Mouse (Mus musculus) intestine, embryonic 16.5 days (tissue): Measurements from ENCODE around the gene Syce1. TPM values are rescaled to one million over a fixed set of nuclear protein-coding genes. Genes with fewer than 3 reads are reported as not detected.

ENCODE experiments used
- ATAC-seq: fragments of 200-750 bp; cut with Nextera tagmentation; 2 replicates; pipeline ENCODE4 v1.8.0; 2017; ENCODE audit warnings: moderate TSS enrichment, moderate library complexity
- H3K27ac ChIP-seq: fragments of 300-500 bp; sonication (generic); 2 replicates; pipeline ENCODE4 v1.5.1; 2014; ENCODE audit warnings: mild to moderate bottlenecking, low read length
- H3K27me3 ChIP-seq: fragments of 300-500 bp; sonication (generic); replicated peaks from 2 replicates; pipeline ENCODE4 v1.6.1; 2014; ENCODE audit warnings: low read length, control low read depth, mixed read lengths; ENCODE audit not compliant: control insufficient read depth, insufficient read depth
- H3K36me3 ChIP-seq: fragments of 300-500 bp; sonication (generic); 2 replicates; pipeline ENCODE4 v1.6.1; 2014; ENCODE audit warnings: low read length, control low read depth; ENCODE audit not compliant: control insufficient read depth, insufficient read depth
- H3K4me1 ChIP-seq: fragments of 300-500 bp; sonication (generic); 2 replicates; pipeline ENCODE4 v1.6.1; 2014; ENCODE audit warnings: low read length, control low read depth, mixed read lengths; ENCODE audit not compliant: control insufficient read depth, insufficient read depth
- H3K4me2 ChIP-seq: fragments of 300-500 bp; sonication (generic); 2 replicates; pipeline ENCODE4 v1.6.1; 2014; ENCODE audit warnings: low read depth, low read length, control low read depth
- H3K4me3 ChIP-seq: fragments of 300-500 bp; sonication (generic); 2 replicates; pipeline ENCODE4 v1.5.1; 2014; ENCODE audit warnings: mild to moderate bottlenecking, low read length
- H3K9ac ChIP-seq: fragments of 300-500 bp; sonication (generic); 2 replicates; pipeline ENCODE4 v1.6.1; 2014; ENCODE audit warnings: low read depth, low read length
- H3K9me3 ChIP-seq: fragments of 300-500 bp; sonication (generic); 2 replicates; pipeline ENCODE4 v1.6.1; 2016; ENCODE audit warnings: low read length, control low read depth; ENCODE audit not compliant: control insufficient read depth
- WGBS: fragments of 180-500 bp; shearing (Covaris S2); extraction: QIAGEN DNeasy Blood & Tissue Kit; methylation state at CpG from one replicate; pipeline ENCODE4 v1.1.7; 2014; 5-methylcytosine and 5-hydroxymethylcytosine counted together
- polyA plus RNA-seq: library from polyadenylated mRNA; unstranded; fragments of >200 nt; fragmentation: Nextera tagmentation; extraction: Ambion mirVana; gene quantifications from 2 replicates; pipeline ENCODE4 v1.2.1, GENCODE M21; 2015

Gene Syce1
- polyA plus RNA-seq, 1 experiment from 2014 or later = 0.38 TPM

DNA sequence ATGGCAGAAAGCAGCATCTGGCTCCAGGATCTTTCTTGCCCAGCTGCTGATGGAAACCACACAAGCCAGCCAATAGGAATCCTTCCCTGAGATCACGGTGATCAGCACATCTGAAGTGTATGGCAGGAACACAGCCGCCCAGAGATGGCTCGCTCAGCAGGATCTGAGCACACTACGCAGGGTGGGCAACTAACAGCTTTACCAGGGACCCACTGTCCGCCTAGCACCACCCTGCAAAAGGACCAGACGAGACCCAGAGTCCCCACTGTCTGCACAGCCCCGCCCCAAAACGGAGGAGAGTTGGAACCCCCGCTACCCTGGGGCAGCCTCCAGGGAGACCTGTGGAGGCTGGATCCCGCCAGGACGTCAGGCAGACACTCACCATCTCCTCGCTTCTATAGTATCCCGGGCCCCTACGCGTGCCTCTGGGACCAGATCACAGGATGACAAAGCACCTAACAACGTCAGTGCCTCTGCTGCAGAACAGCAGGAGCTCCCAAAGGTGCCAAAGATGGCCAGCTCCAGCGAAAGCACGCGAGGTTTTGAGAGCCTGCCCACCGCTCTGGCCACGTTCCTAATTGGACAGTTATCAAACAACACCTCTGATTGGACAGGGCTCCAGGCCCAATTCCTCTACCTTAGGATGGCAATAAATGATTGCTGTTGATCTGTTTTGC lies 34.1 kb upstream of the Syce1 start, which contains the start of gene Zfp941:
Zfp941 (minus strand) TSS at position 526 of the 677 bp plus-strand sequence.
- H3K4me2 ChIP-seq = peak within 1 kb of the TSS; percentile 66
- ATAC-seq = peak; percentile 72
- WGBS = 2% methylated on average over 21 of the region's 21 CpGs
- H3K36me3 ChIP-seq = no peaks in the 10 kb centered on the region
- H3K9ac ChIP-seq = peak within 1 kb of the TSS; percentile 53
- H3K27me3 ChIP-seq = no peaks in the 10 kb centered on the region
- H3K4me3 ChIP-seq = peak within 1 kb of the TSS; percentile 47
- no peak within 1 kb of the TSS for H3K27ac ChIP-seq
- H3K9me3 ChIP-seq = no peaks in the 10 kb centered on the region
- peaks cover 9% of the 10 kb centered on the region for H3K4me1 ChIP-seq

DNA sequence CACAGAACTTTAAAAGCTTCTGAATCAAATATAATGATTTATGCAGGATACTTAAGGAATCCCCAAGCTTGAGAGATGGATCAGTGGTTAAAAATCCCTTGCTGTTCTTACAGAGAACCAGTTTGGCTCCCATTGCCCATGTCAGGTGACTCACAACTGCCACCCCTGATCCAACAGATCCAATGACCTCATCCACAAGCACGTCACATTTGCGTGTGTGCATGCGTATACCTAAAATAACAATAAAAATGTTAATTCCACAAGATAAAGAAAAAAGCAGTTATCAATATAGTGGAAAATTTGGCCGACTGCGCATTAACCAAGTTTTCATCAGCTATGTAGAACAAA lies 33.6 kb upstream of the Syce1 start:
- ATAC-seq = no peak
- no peak overlapping the region for H3K9ac ChIP-seq
- 52% methylated on average over 5 of the region's 5 CpGs for whole genome bisulfite sequencing

GRCm38 (mm10) chr7:140820173-140820572 lies 32.5 kb upstream of the Syce1 start:
- Histone ChIP-seq H3K9ac (no peak overlapping the region), H3K4me2 (no peak overlapping the region), H3K4me1 (peaks cover 9% of the 10 kb centered on the region), H3K4me3 (no peak overlapping the region), H3K36me3 (no peaks in the 10 kb centered on the region), H3K9me3 (no peaks in the 10 kb centered on the region), H3K27ac (no peak overlapping the region), H3K27me3 (no peaks in the 10 kb centered on the region)
- WGBS = 55% methylated on average over 4 of the region's 4 CpGs
- ATAC-seq = no peak

More for the DNA sequence above, 33.6 kb upstream of the Syce1 start:
- H3K27me3 ChIP-seq = no peaks in the 10 kb centered on the region
- no peaks in the 10 kb centered on the region for H3K9me3 ChIP-seq
- peak overlapping the region; percentile 66 for H3K4me2 ChIP-seq
- no peaks in the 10 kb centered on the region for H3K36me3 ChIP-seq
- peak overlapping the region; percentile 47 for H3K4me3 ChIP-seq
- H3K27ac ChIP-seq = no peak overlapping the region
- peaks cover 9% of the 10 kb centered on the region for H3K4me1 ChIP-seq

DNA sequence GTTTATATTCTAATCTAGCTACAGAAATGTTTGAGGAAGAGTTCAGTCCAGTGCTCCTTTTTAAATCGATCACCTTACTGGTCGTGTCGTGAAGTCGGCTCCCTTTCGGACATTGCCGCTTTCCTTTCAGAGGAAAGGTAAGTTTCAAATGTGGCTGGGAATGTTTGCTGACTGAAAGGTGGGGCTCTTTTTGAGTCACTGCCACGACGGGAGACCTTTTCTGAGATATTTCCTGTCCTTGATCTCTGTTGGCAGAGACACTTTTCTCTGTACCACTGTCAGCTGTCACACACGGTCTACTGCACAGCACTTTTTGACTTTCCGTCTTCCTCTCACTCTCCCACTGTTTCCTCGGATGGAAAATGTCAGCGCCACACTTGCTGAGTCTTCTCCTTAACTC lies 25.2 kb upstream of the Syce1 start:
- Histone ChIP-seq H3K4me1 (no peaks in the 10 kb centered on the region), H3K4me2 (no peak overlapping the region), H3K27ac (no peak overlapping the region), H3K9ac (no peak overlapping the region), H3K4me3 (no peak overlapping the region), H3K36me3 (no peaks in the 10 kb centered on the region), H3K9me3 (no peaks in the 10 kb centered on the region), H3K27me3 (no peaks in the 10 kb centered on the region)
- ATAC-seq = no peak
- WGBS = 88% methylated on average over 12 of the region's 12 CpGs

DNA sequence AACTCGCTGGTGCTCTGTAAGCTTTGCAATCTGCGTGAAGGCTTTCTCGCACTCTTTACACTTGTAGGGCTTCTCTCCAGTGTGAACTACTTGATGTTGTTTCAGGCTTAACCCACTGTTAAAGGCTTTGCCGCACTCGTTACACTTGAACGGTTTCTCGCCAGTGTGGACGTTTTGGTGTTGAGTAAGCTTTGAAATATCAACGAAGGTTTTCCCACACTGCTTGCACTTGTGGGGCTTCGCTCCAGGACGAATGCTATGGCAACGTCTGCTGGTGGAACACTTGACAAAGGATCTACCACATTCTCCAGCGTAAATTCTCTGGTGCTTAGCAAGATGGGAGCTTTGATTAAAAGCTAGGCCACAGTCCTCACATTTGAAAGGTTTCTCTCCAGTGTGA lies 24.1 kb upstream of the Syce1 start:
- ATAC-seq = no peak
- no peaks in the 10 kb centered on the region for H3K27me3 ChIP-seq
- no peaks in the 10 kb centered on the region for H3K9me3 ChIP-seq
- no peak overlapping the region for H3K27ac ChIP-seq
- H3K4me1 ChIP-seq = no peaks in the 10 kb centered on the region
- no peak overlapping the region for H3K9ac ChIP-seq
- H3K36me3 ChIP-seq = no peaks in the 10 kb centered on the region
- 89% methylated on average over 13 of the region's 13 CpGs for WGBS
- H3K4me2 ChIP-seq = no peak overlapping the region
- no peak overlapping the region for H3K4me3 ChIP-seq

DNA sequence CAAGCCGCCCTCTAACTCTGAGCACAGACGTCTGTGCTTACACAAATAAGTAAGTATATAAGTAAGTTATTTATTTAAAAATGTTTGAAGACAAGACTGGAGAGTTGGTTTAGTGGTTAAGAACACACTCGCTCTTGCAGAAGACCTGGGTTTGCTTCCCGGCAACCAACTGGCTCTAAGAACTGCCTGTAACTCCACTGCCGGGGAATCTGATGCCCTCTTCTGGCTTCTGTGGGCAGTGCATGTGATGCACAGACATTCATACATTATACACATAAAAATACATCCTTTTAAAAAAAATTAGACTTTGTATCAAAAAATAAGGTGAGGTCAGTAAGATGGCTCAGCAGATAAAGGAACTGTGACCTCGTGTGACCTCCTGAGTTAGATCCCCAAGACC lies 22.8 kb upstream of the Syce1 start:
- Histone ChIP-seq H3K4me1 (no peaks in the 10 kb centered on the region), H3K27me3 (no peaks in the 10 kb centered on the region), H3K4me2 (no peak overlapping the region), H3K9ac (no peak overlapping the region), H3K4me3 (no peak overlapping the region), H3K27ac (no peak overlapping the region), H3K36me3 (no peaks in the 10 kb centered on the region), H3K9me3 (no peaks in the 10 kb centered on the region)
- WGBS = 92% methylated on average over 6 of the region's 6 CpGs
- ATAC-seq = no peak

GRCm38 (mm10) chr7:140805704-140806103 lies 18.1 kb upstream of the Syce1 start:
- H3K9ac ChIP-seq = no peak overlapping the region
- ATAC-seq = no peak
- no peak overlapping the region for H3K27ac ChIP-seq

GRCm38 (mm10) chr7:140802629-140803028 lies 15.0 kb upstream of the Syce1 start:
- ATAC-seq = no peak
- Histone ChIP-seq H3K4me1 (no peaks in the 10 kb centered on the region), H3K27ac (no peak overlapping the region), H3K4me3 (no peak overlapping the region), H3K4me2 (no peak overlapping the region), H3K9ac (no peak overlapping the region), H3K27me3 (no peaks in the 10 kb centered on the region), H3K36me3 (no peaks in the 10 kb centered on the region), H3K9me3 (no peaks in the 10 kb centered on the region)
- 73% methylated on average over 6 of the region's 6 CpGs for WGBS

More at GRCm38 (mm10) chr7:140805704-140806103, 18.1 kb upstream of the Syce1 start:
- no peaks in the 10 kb centered on the region for H3K4me1 ChIP-seq
- no peaks in the 10 kb centered on the region for H3K9me3 ChIP-seq
- H3K4me2 ChIP-seq = no peak overlapping the region
- H3K27me3 ChIP-seq = no peaks in the 10 kb centered on the region
- 12% methylated on average over 1 of the region's 1 CpGs for WGBS
- no peaks in the 10 kb centered on the region for H3K36me3 ChIP-seq
- no peak overlapping the region for H3K4me3 ChIP-seq

- H3K4me3 ChIP-seq = no peak overlapping the region
- 67% methylated on average over 2 of the region's 2 CpGs for WGBS
- H3K27me3 ChIP-seq = no peaks in the 10 kb centered on the region
- H3K9me3 ChIP-seq = no peaks in the 10 kb centered on the region
- H3K9ac ChIP-seq = no peak overlapping the region
- no peak overlapping the region for H3K4me2 ChIP-seq
- ATAC-seq = no peak
- no peaks in the 10 kb centered on the region for H3K36me3 ChIP-seq
- H3K4me1 ChIP-seq = no peaks in the 10 kb centered on the region
- no peak overlapping the region for H3K27ac ChIP-seq
Measured at GRCm38 (mm10) chr7:140798212-140798611, 10.6 kb upstream of the Syce1 start.

- no peaks in the 10 kb centered on the region for H3K36me3 ChIP-seq
- WGBS = 90% methylated on average over 3 of the region's 3 CpGs
- H3K4me2 ChIP-seq = no peak overlapping the region
- no peak for ATAC-seq
- no peak overlapping the region for H3K4me3 ChIP-seq
- H3K4me1 ChIP-seq = no peaks in the 10 kb centered on the region
- H3K9me3 ChIP-seq = no peaks in the 10 kb centered on the region
- no peak overlapping the region for H3K9ac ChIP-seq
- no peaks in the 10 kb centered on the region for H3K27me3 ChIP-seq
- no peak overlapping the region for H3K27ac ChIP-seq
Measured at GRCm38 (mm10) chr7:140797619-140798018, 10.0 kb upstream of the Syce1 start.
